Mouse (Mus musculus) kidney, adult 2 months (tissue): ENCODE data around the gene Kcnj14. TPM values are rescaled to one million over a fixed set of nuclear protein-coding genes. Genes with fewer than 3 reads are reported as not detected.

ENCODE experiments used
- DNase-seq: peaks from one replicate; pipeline ENCODE4 v3.0.0; 2021
- H3K27ac ChIP-seq: fragments of 200-500 bp; 2 replicates; pipeline ENCODE4 v1.5.1; 2012; ENCODE audit warnings: low read depth, low read length, control low read depth, inconsistent platforms; ENCODE audit not compliant: insufficient read depth
- H3K27me3 ChIP-seq: fragments of 200-500 bp; replicated peaks from 2 replicates; pipeline ENCODE4 v1.6.1; 2012; ENCODE audit warnings: mild to moderate bottlenecking, moderate library complexity, low read length, inconsistent platforms; ENCODE audit not compliant: control insufficient read depth, insufficient read depth
- H3K36me3 ChIP-seq: fragments of 200-500 bp; 2 replicates; pipeline ENCODE4 v1.6.1; 2012; ENCODE audit warnings: mild to moderate bottlenecking, moderate library complexity, low read length, inconsistent platforms; ENCODE audit not compliant: control insufficient read depth, insufficient read depth
- H3K4me1 ChIP-seq: fragments of 200-500 bp; 2 replicates; pipeline ENCODE4 v1.6.1; 2011; ENCODE audit warnings: low read length; ENCODE audit not compliant: control insufficient read depth, insufficient read depth
- H3K4me3 ChIP-seq: fragments of 200-500 bp; 2 replicates; pipeline ENCODE4 v1.5.1; 2011; ENCODE audit warnings: mild to moderate bottlenecking, low read depth, low read length, control low read depth; ENCODE audit not compliant: insufficient read depth
- CTCF ChIP-seq: fragments of 200-500 bp; conservative IDR thresholded peaks from 2 replicates; pipeline ENCODE4 v1.5.1; 2011; ENCODE audit warnings: low read depth, mild to moderate bottlenecking, control low read depth, low read length, moderate library complexity, mixed read lengths; ENCODE audit not compliant: insufficient read depth, insufficient read length
- POLR2A ChIP-seq: fragments of 200-500 bp; IDR thresholded peaks from one replicate; pipeline ENCODE4 v1.6.1; 2011; ENCODE audit warnings: low read depth, low read length, control low read depth
- WGBS: fragments of 180-500 bp; shearing (Covaris S2); methylation state at CpG from one replicate; pipeline ENCODE4 v1.1.7; 2018; 5-methylcytosine and 5-hydroxymethylcytosine counted together
- polyA plus RNA-seq: library from polyadenylated mRNA; depleted of rRNA; stranded (reverse); fragments of >200 nt; gene quantifications from 2 replicates; pipeline ENCODE4 v1.2.3, GENCODE M21; 2012

Kcnj14 gene
- polyA plus RNA-seq, 1 experiment, result 0.28 TPM

- Histone ChIP-seq H3K4me3 (no peak overlapping the region), H3K27ac (no peak overlapping the region), H3K36me3 (no peaks in the 10 kb centered on the region; the same call in 1 of the 2 replicates), H3K27me3 (no peaks in the 10 kb centered on the region), H3K4me1 (no peaks in the 10 kb centered on the region; the same call in 1 of the 2 replicates)
- TF ChIP-seq POLR2A, result no peak
- TF ChIP-seq CTCF, result no peak
- no peak for DNase-seq
- 3% methylated on average over 5 of the region's 5 CpGs for WGBS
Observed at GRCm38 (mm10) chr7:45814841-45815240, 9.7 kb downstream of the Kcnj14 start.

DNA sequence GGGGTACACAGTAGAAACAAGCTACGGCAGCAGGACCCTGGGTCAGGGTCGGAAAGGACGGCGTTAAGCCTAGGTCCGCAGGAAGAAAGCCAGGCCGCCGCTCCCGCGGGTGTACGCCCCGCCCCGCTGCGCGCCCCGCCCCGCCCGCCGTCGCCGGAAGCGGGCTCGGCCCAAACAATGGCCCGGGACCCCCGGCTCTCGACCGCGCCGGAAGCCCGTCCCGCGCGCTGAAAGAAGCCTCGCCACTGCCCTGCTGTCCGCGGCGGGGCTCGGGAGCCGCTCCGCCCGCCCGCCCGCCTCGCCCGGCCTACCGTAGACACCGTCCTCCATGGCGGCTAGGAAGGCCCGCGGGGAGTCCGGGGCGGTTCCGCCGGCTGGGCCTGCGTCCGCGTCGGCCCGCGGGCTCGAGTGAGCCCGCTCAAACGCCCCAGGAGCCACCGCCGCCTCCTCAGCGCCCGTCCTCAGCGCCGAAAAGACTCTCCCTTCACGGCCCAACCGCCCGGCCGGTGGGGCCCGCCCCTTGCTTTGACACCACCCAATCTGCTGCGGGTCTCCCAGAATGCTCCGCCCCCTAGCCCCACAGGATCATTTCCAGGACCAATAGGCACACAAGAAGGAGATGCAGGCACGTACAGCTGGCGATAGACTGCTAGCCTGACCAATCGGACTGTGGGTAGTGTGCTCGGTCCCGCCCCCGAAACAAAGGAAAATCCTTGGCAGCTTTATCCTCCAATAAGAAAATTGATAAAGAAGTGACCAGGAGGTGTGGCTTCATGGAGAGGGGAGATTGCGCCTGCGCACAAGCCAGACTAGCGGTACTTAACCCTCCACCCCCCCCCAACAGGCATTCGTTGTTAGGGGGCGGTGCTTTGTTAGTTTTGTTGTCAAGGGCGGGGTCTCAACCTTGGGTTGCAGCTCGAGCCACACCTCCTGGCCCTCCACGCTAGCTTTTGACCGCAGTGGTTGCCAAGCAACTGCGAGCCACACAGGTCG, 10.5 kb downstream of the Kcnj14 start, which contains the start of gene Cyth2:
TSS of gene Cyth2 (minus strand) at position 795 of the 993 bp plus-strand sequence.
- Histone ChIP-seq H3K27me3 (no peaks in the 10 kb centered on the region), H3K36me3 (no peaks in the 10 kb centered on the region; the same call in none of the 2 replicates), H3K27ac (peak within 1 kb of the TSS; percentile 79), H3K4me1 (no peaks in the 10 kb centered on the region; the same call in 1 of the 2 replicates), H3K4me3 (peak within 1 kb of the TSS; percentile 92)
- TF ChIP-seq CTCF (no peak), POLR2A (no peak)
- peak; percentile 100 for DNase-seq
- WGBS, result under 1% methylated on average over 86 of the region's 92 CpGs

DNA sequence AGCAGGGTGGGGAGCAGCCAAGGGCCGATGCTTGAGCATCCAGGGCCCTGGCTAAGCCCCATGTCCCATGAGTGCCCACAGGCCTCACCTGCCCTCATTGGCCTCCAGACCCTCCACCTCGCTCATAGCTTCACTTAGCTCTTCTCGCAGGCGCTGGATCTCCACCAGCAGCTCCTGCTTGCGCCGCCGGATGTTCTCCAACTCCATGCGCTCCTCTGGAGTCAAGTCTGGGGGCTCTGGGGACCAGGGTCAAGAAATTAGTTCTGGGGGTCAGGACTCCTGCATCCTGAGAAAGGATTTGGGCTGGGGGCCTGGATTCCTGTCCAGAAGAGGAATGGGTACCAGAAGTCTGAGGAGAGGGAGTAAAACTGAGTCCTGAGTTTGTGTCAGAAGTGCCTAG, 11.7 kb downstream of the Kcnj14 start:
- no peaks in the 10 kb centered on the region for H3K27me3 ChIP-seq
- TF ChIP-seq CTCF, result no peak
- TF ChIP-seq POLR2A, result no peak
- no peak overlapping the region for H3K27ac ChIP-seq
- 78% methylated on average over 8 of the region's 8 CpGs for WGBS
- H3K4me1 ChIP-seq, result no peaks in the 10 kb centered on the region; the same call in 1 of the 2 replicates
- peak overlapping the region; percentile 92; the same call in 1 of the 2 replicates for H3K4me3 ChIP-seq
- H3K36me3 ChIP-seq, result no peaks in the 10 kb centered on the region; the same call in none of the 2 replicates
- DNase-seq, result no peak

- Histone ChIP-seq H3K36me3 (no peaks in the 10 kb centered on the region; the same call in none of the 2 replicates), H3K4me3 (no peak overlapping the region), H3K27me3 (no peaks in the 10 kb centered on the region), H3K27ac (no peak overlapping the region), H3K4me1 (no peaks in the 10 kb centered on the region; the same call in 1 of the 2 replicates)
- TF ChIP-seq POLR2A (no peak), CTCF (no peak)
- 83% methylated on average over 14 of the region's 14 CpGs for WGBS
- no peak for DNase-seq
Observed at GRCm38 (mm10) chr7:45809276-45810075, 15.1 kb downstream of the Kcnj14 start.

- WGBS, result 55% methylated on average over 11 of the region's 11 CpGs
- TF ChIP-seq POLR2A (no peak), CTCF (no peak)
- no peak for DNase-seq
- Histone ChIP-seq H3K36me3 (no peaks in the 10 kb centered on the region; the same call in none of the 2 replicates), H3K4me3 (no peak overlapping the region), H3K4me1 (no peaks in the 10 kb centered on the region; the same call in 1 of the 2 replicates), H3K27ac (no peak overlapping the region), H3K27me3 (no peaks in the 10 kb centered on the region)
Observed at GRCm38 (mm10) chr7:45808471-45808870, 16.1 kb downstream of the Kcnj14 start.

- no peak for DNase-seq
- no peak for TF ChIP-seq CTCF
- TF ChIP-seq POLR2A, result no peak
- H3K27me3 ChIP-seq, result no peaks in the 10 kb centered on the region
- WGBS, result 62% methylated on average over 5 of the region's 5 CpGs
- no peak overlapping the region for H3K4me3 ChIP-seq
- peaks cover 3% of the 10 kb centered on the region; the same call in 1 of the 2 replicates for H3K4me1 ChIP-seq
- no peaks in the 10 kb centered on the region; the same call in none of the 2 replicates for H3K36me3 ChIP-seq
- no peak overlapping the region for H3K27ac ChIP-seq
Observed at GRCm38 (mm10) chr7:45805941-45806340, 18.6 kb downstream of the Kcnj14 start.
